In genomic region chr2:153548221-153548923, GRCm38 (mm10) we compare ENCODE assay signal across 12 mouse cellular contexts. TPM values are rescaled to one million over a fixed set of nuclear protein-coding genes. Genes with fewer than 3 reads are reported as not detected.
DNase-seq lines count a peak whose midpoint lies in the region; ATAC-seq lines count a peak whose summit lies in the region.
"Had no signal": no experiment of that assay in that cellular context is flagged by ENCODE, and none has a peak within 500 bp of the region (broad histone marks: within the 10 kb centered on the region; RNA-seq: fewer than 3 reads in every experiment).

No protein-coding gene starts in this region.

- H3K4me2 ChIP-seq in heart, embryonic 15.5 days: no peak overlapping the region
- peak overlapping the region; percentile 26; the same call in 1 of the 2 replicates for H3K4me2 ChIP-seq in forebrain, embryonic 12.5 days
- no peak overlapping the region for H3K4me2 ChIP-seq in midbrain, embryonic 13.5 days (replicated peaks)
- H3K4me2 ChIP-seq in intestine, embryonic 16.5 days (ENCODE audit: low read depth, low read length): no peak overlapping the region

- H3K27ac ChIP-seq in heart, embryonic 15.5 days: peak overlapping the region; percentile 64
- peak overlapping the region; percentile 26; the same call in 1 of the 2 replicates for H3K27ac ChIP-seq in forebrain, embryonic 12.5 days
- H3K27ac ChIP-seq in midbrain, embryonic 13.5 days: 0 out of 2 replicates have a peak overlapping the region, but pooled peaks have one; percentile 0
- H3K27ac ChIP-seq in intestine, embryonic 16.5 days (ENCODE audit: low read length): no peak overlapping the region
- H3K27ac ChIP-seq: layer of hippocampus, adult 2 months had no signal

- WGBS in heart, embryonic 15.5 days: 34% methylated on average over 14 of the region's 14 CpGs
- 30% methylated on average over 14 of the region's 14 CpGs for WGBS in forebrain, embryonic 12.5 days
- 22% methylated on average over 14 of the region's 14 CpGs for WGBS in midbrain, embryonic 13.5 days
- 38% methylated on average over 14 of the region's 14 CpGs for WGBS in intestine, embryonic 16.5 days

- no peak overlapping the region for H3K9ac ChIP-seq in heart, embryonic 15.5 days
- no peak overlapping the region for H3K9ac ChIP-seq in forebrain, embryonic 12.5 days
- H3K9ac ChIP-seq in midbrain, embryonic 13.5 days (replicated peaks): no peak overlapping the region
- no peak overlapping the region for H3K9ac ChIP-seq in intestine, embryonic 16.5 days (ENCODE audit: low read depth, low read length)

- no peak for ATAC-seq in heart, embryonic 15.5 days (replicated peaks; ENCODE audit: insufficient number of reproducible peaks, insufficient read depth, low FRiP score, low read depth)
- ATAC-seq in forebrain, embryonic 12.5 days (ENCODE audit: low FRiP score): peak; percentile 74
- peak; percentile 75 for ATAC-seq in midbrain, embryonic 13.5 days
- no peak for ATAC-seq in intestine, embryonic 16.5 days

- no peak overlapping the region for H3K4me3 ChIP-seq in heart, embryonic 15.5 days
- no peak overlapping the region for H3K4me3 ChIP-seq in forebrain, embryonic 12.5 days (replicated peaks)
- H3K4me3 ChIP-seq in midbrain, embryonic 13.5 days (replicated peaks): no peak overlapping the region
- H3K4me3 ChIP-seq in intestine, embryonic 16.5 days (ENCODE audit: low read length): no peak overlapping the region
- H3K4me3 ChIP-seq: layer of hippocampus, adult 2 months had no signal

- no peaks in the 10 kb centered on the region for H3K36me3 ChIP-seq in heart, embryonic 15.5 days
- H3K36me3 ChIP-seq in forebrain, embryonic 12.5 days (replicated peaks): no peaks in the 10 kb centered on the region
- no peaks in the 10 kb centered on the region for H3K36me3 ChIP-seq in midbrain, embryonic 13.5 days
- no peaks in the 10 kb centered on the region for H3K36me3 ChIP-seq in intestine, embryonic 16.5 days (ENCODE audit: control insufficient read depth, insufficient read depth, low read length)

- no peak for DNase-seq in heart, adult 8-10 months (ENCODE audit: low spot score)
- peak; percentile 90 for DNase-seq in adrenal gland, adult 2 months
- DNase-seq in thymus, postnatal 14 days: no peak
- no peak for DNase-seq in lung, postnatal 25 days (ENCODE audit: low spot score)
- DNase-seq: lung, postnatal 36 days had no signal

- no peaks in the 10 kb centered on the region for H3K9me3 ChIP-seq in heart, embryonic 15.5 days (replicated peaks)
- no peaks in the 10 kb centered on the region for H3K9me3 ChIP-seq in forebrain, embryonic 12.5 days
- no peaks in the 10 kb centered on the region for H3K9me3 ChIP-seq in midbrain, embryonic 13.5 days
- no peaks in the 10 kb centered on the region for H3K9me3 ChIP-seq in intestine, embryonic 16.5 days (ENCODE audit: control insufficient read depth, low read length)

- H3K4me1 ChIP-seq in heart, embryonic 15.5 days (replicated peaks): peaks cover 31% of the 10 kb centered on the region
- H3K4me1 ChIP-seq in forebrain, embryonic 12.5 days: peaks cover 32% of the 10 kb centered on the region
- peaks cover 40% of the 10 kb centered on the region for H3K4me1 ChIP-seq in midbrain, embryonic 13.5 days (replicated peaks)
- peaks cover 31% of the 10 kb centered on the region for H3K4me1 ChIP-seq in intestine, embryonic 16.5 days (ENCODE audit: control insufficient read depth, insufficient read depth, low read length)

- no peaks in the 10 kb centered on the region for H3K27me3 ChIP-seq in heart, embryonic 15.5 days
- H3K27me3 ChIP-seq in forebrain, embryonic 12.5 days: peaks cover 4% of the 10 kb centered on the region; the same call in 1 of the 2 replicates
- no peaks in the 10 kb centered on the region for H3K27me3 ChIP-seq in midbrain, embryonic 13.5 days
- H3K27me3 ChIP-seq in intestine, embryonic 16.5 days (replicated peaks; ENCODE audit: control insufficient read depth, insufficient read depth, low read length): no peaks in the 10 kb centered on the region

RNA-seq across cellular contexts. Expression of gene Nol4l, which starts 18.6 kb away (rescaled TPM):
- 6.9 and 10.9 TPM in 2 replicates for polyA plus RNA-seq in heart, embryonic 15.5 days (2015; fragmentation: Nextera tagmentation; extraction: Ambion mirVana)
- 1 to 10 TPM; 2.2 to 3.6 (median 3.0) TPM for total RNA-seq in heart, adult 8-10 months (2022)
- 10 to 100 TPM; 11.5 to 16.4 TPM for total RNA-seq in adrenal gland, adult 2 months (2021)
- polyA plus RNA-seq in adrenal gland, adult 2 months (2012; rRNA removed): 6.5 and 9.2 TPM in 2 replicates
- polyA plus RNA-seq in forebrain, embryonic 12.5 days (2016; fragmentation: Nextera tagmentation; extraction: Ambion mirVana): 31.4 and 34.5 TPM in 2 replicates
- 41.9 and 43.9 TPM in 2 replicates for polyA plus RNA-seq in midbrain, embryonic 13.5 days (2015; fragmentation: Nextera tagmentation; extraction: Ambion mirVana)
- polyA plus RNA-seq in intestine, embryonic 16.5 days (2015; fragmentation: Nextera tagmentation; extraction: Ambion mirVana): 28.6 and 34.2 TPM in 2 replicates

RNA-seq across cellular contexts. Expression of gene 4930404H24Rik, which starts 55.8 kb away (rescaled TPM):
- polyA plus RNA-seq in heart, embryonic 15.5 days (2015; fragmentation: Nextera tagmentation; extraction: Ambion mirVana): not detected in 2 replicates
- total RNA-seq in heart, adult 8-10 months (2022): not detected
- total RNA-seq in adrenal gland, adult 2 months (2021): not detected
- polyA plus RNA-seq in adrenal gland, adult 2 months (2012; rRNA removed): not detected in 2 replicates
- not detected in 2 replicates for polyA plus RNA-seq in forebrain, embryonic 12.5 days (2016; fragmentation: Nextera tagmentation; extraction: Ambion mirVana)
- polyA plus RNA-seq in midbrain, embryonic 13.5 days (2015; fragmentation: Nextera tagmentation; extraction: Ambion mirVana): not detected in 2 replicates
- polyA plus RNA-seq in intestine, embryonic 16.5 days (2015; fragmentation: Nextera tagmentation; extraction: Ambion mirVana): not detected in 2 replicates
- total RNA-seq: CH12.LX; gastrocnemius, adult 8-10 months; layer of hippocampus, adult 2 months had no signal

Comparison
In these comparisons a context has a peak if more than half of its experiments do, and no peak if none do; other contexts are left out.
1. ATAC-seq: peak in forebrain, embryonic 12.5 days (single experiment) and midbrain, embryonic 13.5 days (single experiment); none in heart, embryonic 15.5 days (single experiment) and intestine, embryonic 16.5 days (single experiment).